Mouse (Mus musculus): ENCODE measurements around the gene Olfr344. TPM values are rescaled to one million over a fixed set of nuclear protein-coding genes. Genes with fewer than 3 reads are reported as not detected.

The Olfr344 gene
- polyA plus RNA-seq (2015; fragmentation: Nextera tagmentation; extraction: Ambion mirVana), result not detected in 2 replicates

DNA sequence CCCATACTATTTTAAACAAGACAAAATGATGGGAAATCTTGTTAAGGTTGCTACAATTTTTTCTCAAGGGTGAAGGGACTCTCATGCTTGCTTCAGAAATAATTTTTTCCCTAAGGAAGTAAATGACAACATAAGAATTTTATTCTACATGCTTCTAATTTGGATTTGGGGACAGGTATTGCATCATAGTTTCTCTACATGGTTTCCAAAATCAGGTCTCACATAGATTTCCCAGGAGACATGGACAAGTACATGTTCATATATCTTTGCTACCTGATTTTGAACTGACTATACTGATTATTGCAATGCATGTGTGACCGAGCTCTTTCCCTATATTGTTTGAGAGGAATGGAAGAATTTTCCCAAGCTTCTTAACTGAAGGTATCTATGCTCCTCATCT, at the start of gene Olfr344:
Gene Olfr344 (plus strand): TSS at position 301 of the 400 bp plus-strand sequence.
- Histone ChIP-seq H3K36me3 (ENCODE audit: control insufficient read depth, insufficient read depth, low read length) (no peaks in the 10 kb centered on the region), H3K27ac (ENCODE audit: low read length) (no peak within 1 kb of the TSS), H3K4me1 (ENCODE audit: control insufficient read depth, insufficient read depth, low read length) (no peaks in the 10 kb centered on the region), H3K9ac (ENCODE audit: low read depth, low read length) (no peak within 1 kb of the TSS), H3K27me3 (ENCODE audit: control insufficient read depth, insufficient read depth, low read depth, low read length) (no peaks in the 10 kb centered on the region), H3K4me2 (ENCODE audit: low read length) (no peak within 1 kb of the TSS), H3K9me3 (replicated peaks; ENCODE audit: control insufficient read depth, low read length, poor library complexity, severe bottlenecking) (peaks cover 13% of the 10 kb centered on the region; the same call in 1 of the 2 replicates), H3K4me3 (ENCODE audit: low read depth, low read length) (no peak within 1 kb of the TSS)
- 79% methylated on average over 1 of the region's 1 CpGs for WGBS
- no peak for ATAC-seq

DNA sequence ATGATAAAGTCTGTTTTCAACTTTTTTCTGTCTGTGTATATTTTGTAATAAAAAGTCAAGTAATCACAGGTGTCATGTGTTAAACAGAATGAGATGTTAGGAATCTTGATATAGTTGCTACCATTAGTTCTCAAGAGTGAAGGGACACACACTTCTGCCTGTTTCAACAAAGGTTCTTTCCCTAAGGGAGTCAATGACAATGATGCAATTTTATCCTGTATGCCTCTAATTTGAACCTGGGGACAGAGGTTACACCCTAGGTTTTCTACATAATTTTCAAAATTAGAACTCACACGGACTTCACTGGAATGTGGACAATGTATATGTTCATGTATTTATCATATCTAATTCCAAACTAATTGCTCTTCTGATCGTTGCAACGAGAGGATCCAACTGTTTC, 41.8 kb upstream of the Olfr344 start, which contains the start of gene Olfr342:
Gene Olfr342 (plus strand): TSS at position 301 of the 400 bp plus-strand sequence.
- Histone ChIP-seq H3K9me3 (replicated peaks; ENCODE audit: control insufficient read depth, low read length, poor library complexity, severe bottlenecking) (peaks cover 10% of the 10 kb centered on the region), H3K9ac (ENCODE audit: low read depth, low read length) (no peak within 1 kb of the TSS), H3K4me1 (ENCODE audit: control insufficient read depth, insufficient read depth, low read length) (no peaks in the 10 kb centered on the region), H3K27me3 (ENCODE audit: control insufficient read depth, insufficient read depth, low read depth, low read length) (no peaks in the 10 kb centered on the region), H3K27ac (ENCODE audit: low read length) (no peak within 1 kb of the TSS), H3K36me3 (ENCODE audit: control insufficient read depth, insufficient read depth, low read length) (no peaks in the 10 kb centered on the region), H3K4me3 (ENCODE audit: low read depth, low read length) (no peak within 1 kb of the TSS), H3K4me2 (ENCODE audit: low read length) (no peak within 1 kb of the TSS)
- ATAC-seq, result no peak
- WGBS, result 63% methylated on average over 3 of the region's 3 CpGs

- H3K27ac ChIP-seq (ENCODE audit: low read length), result no peak overlapping the region
- ATAC-seq, result no peak
- no peaks in the 10 kb centered on the region for H3K27me3 ChIP-seq (ENCODE audit: control insufficient read depth, insufficient read depth, low read depth, low read length)
- no peaks in the 10 kb centered on the region for H3K36me3 ChIP-seq (ENCODE audit: control insufficient read depth, insufficient read depth, low read length)
- H3K4me3 ChIP-seq (ENCODE audit: low read depth, low read length), result no peak overlapping the region
- H3K9ac ChIP-seq (ENCODE audit: low read depth, low read length), result no peak overlapping the region
- H3K9me3 ChIP-seq (replicated peaks; ENCODE audit: control insufficient read depth, low read length, poor library complexity, severe bottlenecking), result peaks cover 13% of the 10 kb centered on the region; the same call in 1 of the 2 replicates
- H3K4me2 ChIP-seq (ENCODE audit: low read length), result no peak overlapping the region
- H3K4me1 ChIP-seq (ENCODE audit: control insufficient read depth, insufficient read depth, low read length), result no peaks in the 10 kb centered on the region
Measured at GRCm38 (mm10) chr2:36565156-36565555, 1.3 kb upstream of the Olfr344 start.

- no peaks in the 10 kb centered on the region for H3K27me3 ChIP-seq (ENCODE audit: control insufficient read depth, insufficient read depth, low read depth, low read length)
- peaks cover 13% of the 10 kb centered on the region; the same call in 1 of the 2 replicates for H3K9me3 ChIP-seq (replicated peaks; ENCODE audit: control insufficient read depth, low read length, poor library complexity, severe bottlenecking)
- no peak overlapping the region for H3K27ac ChIP-seq (ENCODE audit: low read length)
- H3K9ac ChIP-seq (ENCODE audit: low read depth, low read length), result no peak overlapping the region
- H3K4me3 ChIP-seq (ENCODE audit: low read depth, low read length), result no peak overlapping the region
- no peak for ATAC-seq
- no peaks in the 10 kb centered on the region for H3K4me1 ChIP-seq (ENCODE audit: control insufficient read depth, insufficient read depth, low read length)
- H3K36me3 ChIP-seq (ENCODE audit: control insufficient read depth, insufficient read depth, low read length), result no peaks in the 10 kb centered on the region
- H3K4me2 ChIP-seq (ENCODE audit: low read length), result no peak overlapping the region
Measured at GRCm38 (mm10) chr2:36567022-36567421, 560 bp downstream of the Olfr344 start.

DNA sequence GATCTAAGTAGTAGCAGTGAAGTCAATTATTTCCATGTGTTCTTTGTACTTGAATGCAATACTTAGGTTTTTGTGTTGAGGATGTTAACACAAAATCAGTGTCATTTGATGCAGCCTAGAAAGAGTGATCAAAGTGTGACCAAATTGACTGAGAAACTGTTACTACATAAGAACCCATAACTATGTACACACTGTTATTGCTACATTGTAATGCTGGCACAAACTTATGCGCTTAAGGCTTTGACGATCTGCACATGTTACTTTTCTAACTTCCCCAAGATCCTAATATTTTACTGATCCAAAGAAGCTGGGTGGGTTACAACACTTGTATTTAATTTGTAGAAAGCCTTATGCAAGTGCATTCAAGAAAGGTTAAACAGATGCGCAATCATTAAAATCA, 1.4 kb downstream of the Olfr344 start:
- 95% methylated on average over 3 of the region's 3 CpGs for WGBS

More for the DNA sequence above, 1.4 kb downstream of the Olfr344 start:
- no peaks in the 10 kb centered on the region for H3K36me3 ChIP-seq (ENCODE audit: control insufficient read depth, insufficient read depth, low read length)
- H3K4me2 ChIP-seq (ENCODE audit: low read length), result no peak overlapping the region
- H3K9me3 ChIP-seq (replicated peaks; ENCODE audit: control insufficient read depth, low read length, poor library complexity, severe bottlenecking), result peaks cover 13% of the 10 kb centered on the region; the same call in 1 of the 2 replicates
- no peak overlapping the region for H3K27ac ChIP-seq (ENCODE audit: low read length)
- no peak for ATAC-seq
- H3K9ac ChIP-seq (ENCODE audit: low read depth, low read length), result no peak overlapping the region
- H3K4me1 ChIP-seq (ENCODE audit: control insufficient read depth, insufficient read depth, low read length), result no peaks in the 10 kb centered on the region
- H3K4me3 ChIP-seq (ENCODE audit: low read depth, low read length), result no peak overlapping the region
- H3K27me3 ChIP-seq (ENCODE audit: control insufficient read depth, insufficient read depth, low read depth, low read length), result no peaks in the 10 kb centered on the region

Other genes with a start within 250 kb of the Olfr344 start
- gene Olfr338, start 193.1 kb upstream of the Olfr344 start, polyA plus RNA-seq (2015; fragmentation: Nextera tagmentation; extraction: Ambion mirVana), result not detected in 2 replicates
- not detected in 2 replicates for gene Olfr339, start 147.7 kb upstream of the Olfr344 start, polyA plus RNA-seq (2015; fragmentation: Nextera tagmentation; extraction: Ambion mirVana)
- not detected in 2 replicates for gene Olfr340, start 114.1 kb upstream of the Olfr344 start, polyA plus RNA-seq (2015; fragmentation: Nextera tagmentation; extraction: Ambion mirVana)
- not detected in 2 replicates for gene Olfr341, start 84.2 kb upstream of the Olfr344 start, polyA plus RNA-seq (2015; fragmentation: Nextera tagmentation; extraction: Ambion mirVana)
- not detected in 2 replicates for gene Olfr342, start 41.7 kb upstream of the Olfr344 start, polyA plus RNA-seq (2015; fragmentation: Nextera tagmentation; extraction: Ambion mirVana)
- not detected in 2 replicates for gene Olfr345, start 73.4 kb downstream of the Olfr344 start, polyA plus RNA-seq (2015; fragmentation: Nextera tagmentation; extraction: Ambion mirVana)
- gene Olfr346, start 119.1 kb downstream of the Olfr344 start, polyA plus RNA-seq (2015; fragmentation: Nextera tagmentation; extraction: Ambion mirVana), result not detected in 2 replicates
- not detected in 2 replicates for gene Olfr347, start 165.2 kb downstream of the Olfr344 start, polyA plus RNA-seq (2015; fragmentation: Nextera tagmentation; extraction: Ambion mirVana)
- not detected in 2 replicates for gene Olfr348, start 217.6 kb downstream of the Olfr344 start, polyA plus RNA-seq (2015; fragmentation: Nextera tagmentation; extraction: Ambion mirVana)
- gene Olfr50, start 223.9 kb downstream of the Olfr344 start, polyA plus RNA-seq (2015; fragmentation: Nextera tagmentation; extraction: Ambion mirVana), result not detected in 2 replicates